Mouse (Mus musculus) G1E (cell line): ENCODE data around the gene Tpi1. TPM values are rescaled to one million over a fixed set of nuclear protein-coding genes. Genes with fewer than 3 reads are reported as not detected.

Source experiments
- ATAC-seq: 2 replicates; pipeline ENCODE4 v1.8.0; 2016; ENCODE audit warnings: mild to moderate bottlenecking; ENCODE audit not compliant: insufficient number of reproducible peaks, poor library complexity, low FRiP score, severe bottlenecking; ENCODE audit errors: extremely low read depth
- DNase-seq: peaks from one replicate; pipeline ENCODE4 v3.0.0; 2012; ENCODE audit warnings: low spot score
- H3K27me3 ChIP-seq: 2 replicates; pipeline ENCODE4 v1.6.1; 2012; ENCODE audit warnings: mild to moderate bottlenecking, low read length, inconsistent platforms; ENCODE audit not compliant: insufficient read depth
- H3K36me3 ChIP-seq: replicated peaks from 2 replicates; pipeline ENCODE3; 2012; ENCODE audit warnings: mild to moderate bottlenecking, inconsistent platforms
- H3K4me1 ChIP-seq: 2 replicates; pipeline ENCODE4 v1.6.1; 2012; ENCODE audit warnings: low read depth, low read length, inconsistent platforms, mixed read lengths; ENCODE audit not compliant: insufficient read depth
- H3K4me3 ChIP-seq: 2 replicates; pipeline ENCODE4 v1.5.1; 2012; ENCODE audit warnings: low read depth, mild to moderate bottlenecking, inconsistent platforms, low read length, moderate library complexity, mixed read lengths
- H3K9me3 ChIP-seq: replicated peaks from 2 replicates; pipeline ENCODE4 v1.6.1; 2012; ENCODE audit warnings: inconsistent platforms
- CTCF ChIP-seq: IDR thresholded peaks from 2 replicates; pipeline ENCODE4 v1.5.1; 2012; ENCODE audit warnings: low read depth, low read length, inconsistent platforms, mixed read lengths
- GATA1 ChIP-seq: IDR thresholded peaks from 2 replicates; pipeline ENCODE4 v1.6.1; 2012; ENCODE audit warnings: borderline replicate concordance, low read length, inconsistent platforms, mixed read lengths
- GATA2 ChIP-seq: IDR thresholded peaks from 2 replicates; pipeline ENCODE4 v1.6.1; 2012; ENCODE audit warnings: low read depth, low read length, inconsistent platforms, borderline replicate concordance
- POLR2AphosphoS5 ChIP-seq: IDR thresholded peaks from 2 replicates; pipeline ENCODE4 v1.6.1; 2012; ENCODE audit warnings: low read depth, low read length, inconsistent platforms; ENCODE audit not compliant: insufficient replicate concordance
- TAL1 ChIP-seq: conservative IDR thresholded peaks from 2 replicates; pipeline ENCODE4 v1.6.1; 2012; ENCODE audit warnings: low read depth, low read length, inconsistent platforms, mixed read lengths
- polyA plus RNA-seq: library from polyadenylated mRNA; stranded (reverse); fragments of >175 nt; gene quantifications from 2 replicates; pipeline ENCODE4 v1.2.3, GENCODE M21; 2012
- total RNA-seq, 2 experiments: library from RNA; stranded (forward) in 1 of 2; stranded (reverse) in 1 of 2; fragments of 200-1000 nt in 1 of 2; fragments of >200 nt in 1 of 2; fragmentation: Nextera tagmentation in 1 of 2; gene quantifications; 2 replicates each; pipeline ENCODE4 v1.2.3; 2014 to 2017

Tpi1 gene
- total and polyA plus RNA-seq, 3 experiments = 601 to 903 (median 701) TPM

GRCm38 (mm10) chr6:124822049-124822448 lies 8.0 kb upstream of the Tpi1 start:
- TF ChIP-seq GATA1 (no peak), POLR2AphosphoS5 (no peak), CTCF (no peak), GATA2 (no peak), TAL1 (no peak)
- Histone ChIP-seq H3K9me3 (no peaks in the 10 kb centered on the region), H3K4me1 (peaks cover 6% of the 10 kb centered on the region; the same call in 1 of the 2 replicates), H3K36me3 (peaks cover 100% of the 10 kb centered on the region), H3K27me3 (no peaks in the 10 kb centered on the region), H3K4me3 (no peak overlapping the region)
- ATAC-seq (no peak), DNase-seq (no peak)

- Histone ChIP-seq H3K9me3 (no peaks in the 10 kb centered on the region), H3K4me1 (peaks cover 1% of the 10 kb centered on the region; the same call in 1 of the 2 replicates), H3K4me3 (no peak overlapping the region), H3K36me3 (peaks cover 100% of the 10 kb centered on the region), H3K27me3 (no peaks in the 10 kb centered on the region)
- ATAC-seq = no peak; the same call in 1 of the 2 replicates
- DNase-seq = no peak
- TF ChIP-seq POLR2AphosphoS5 (no peak), TAL1 (no peak), GATA1 (no peak), GATA2 (no peak), CTCF (no peak)
Measured at GRCm38 (mm10) chr6:124820891-124821290, 6.8 kb upstream of the Tpi1 start.

- DNase-seq (no peak), ATAC-seq (no peak)
- Histone ChIP-seq H3K9me3 (no peaks in the 10 kb centered on the region), H3K27me3 (no peaks in the 10 kb centered on the region), H3K4me3 (no peak overlapping the region), H3K4me1 (peaks cover 15% of the 10 kb centered on the region), H3K36me3 (peaks cover 91% of the 10 kb centered on the region)
- no peak for TF ChIP-seq TAL1
Measured at GRCm38 (mm10) chr6:124817971-124818370, 3.9 kb upstream of the Tpi1 start.

- no peak for TF ChIP-seq TAL1
- TF ChIP-seq CTCF = no peak
- TF ChIP-seq GATA1 = no peak
- no peak for TF ChIP-seq POLR2AphosphoS5
- TF ChIP-seq GATA2 = no peak
- Histone ChIP-seq H3K9me3 (no peaks in the 10 kb centered on the region), H3K27me3 (no peaks in the 10 kb centered on the region), H3K4me1 (peaks cover 17% of the 10 kb centered on the region), H3K36me3 (peaks cover 91% of the 10 kb centered on the region), H3K4me3 (no peak overlapping the region)
- no peak for ATAC-seq
- no peak for DNase-seq
Measured at GRCm38 (mm10) chr6:124817563-124817962, 3.5 kb upstream of the Tpi1 start.

GRCm38 (mm10) chr6:124817125-124817524 lies 3.0 kb upstream of the Tpi1 start:
- Histone ChIP-seq H3K9me3 (no peaks in the 10 kb centered on the region), H3K4me1 (peaks cover 21% of the 10 kb centered on the region), H3K4me3 (no peak overlapping the region), H3K36me3 (peaks cover 91% of the 10 kb centered on the region), H3K27me3 (no peaks in the 10 kb centered on the region)
- TF ChIP-seq GATA2 = no peak
- no peak for TF ChIP-seq TAL1
- TF ChIP-seq CTCF = no peak
- TF ChIP-seq GATA1 = no peak
- no peak for TF ChIP-seq POLR2AphosphoS5
- no peak for ATAC-seq
- no peak for DNase-seq

GRCm38 (mm10) chr6:124816611-124817010 lies 2.5 kb upstream of the Tpi1 start:
- Histone ChIP-seq H3K36me3 (peaks cover 91% of the 10 kb centered on the region), H3K4me1 (peaks cover 26% of the 10 kb centered on the region), H3K27me3 (no peaks in the 10 kb centered on the region), H3K4me3 (no peak overlapping the region), H3K9me3 (no peaks in the 10 kb centered on the region)
- no peak for TF ChIP-seq POLR2AphosphoS5
- TF ChIP-seq GATA2 = no peak
- TF ChIP-seq GATA1 = no peak
- no peak for TF ChIP-seq CTCF
- no peak for TF ChIP-seq TAL1
- DNase-seq = no peak
- ATAC-seq = no peak

- DNase-seq = no peak
- H3K4me3 ChIP-seq = no peak overlapping the region; the same call in 1 of the 2 replicates
- peaks cover 90% of the 10 kb centered on the region for H3K36me3 ChIP-seq
- no peak for ATAC-seq
- H3K4me1 ChIP-seq = peaks cover 40% of the 10 kb centered on the region
- TF ChIP-seq TAL1 (no peak), POLR2AphosphoS5 (no peak), CTCF (no peak), GATA1 (no peak), GATA2 (no peak)
- no peaks in the 10 kb centered on the region for H3K27me3 ChIP-seq
- no peaks in the 10 kb centered on the region for H3K9me3 ChIP-seq
Measured at GRCm38 (mm10) chr6:124814858-124815774, 1.0 kb upstream of the Tpi1 start.
